In the genomic region with DNA sequence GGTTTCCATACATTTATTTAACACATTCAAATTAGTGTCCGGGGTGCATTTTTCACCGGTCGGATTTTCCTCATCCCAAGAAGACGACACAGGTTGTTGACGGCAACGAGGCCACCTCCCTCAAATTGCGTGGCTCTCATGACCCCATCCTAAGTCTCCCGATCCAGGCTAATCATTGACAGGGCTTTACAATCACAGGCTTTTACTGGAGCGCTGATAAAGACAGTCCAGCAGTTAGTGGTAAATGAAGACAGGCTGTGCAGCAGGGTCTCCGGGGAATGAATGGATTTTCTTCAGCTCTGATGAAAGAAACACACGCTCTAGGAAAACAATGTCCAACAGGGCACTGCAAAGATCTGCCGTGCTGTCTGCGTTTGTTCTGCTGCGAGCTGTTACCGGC, we compare ENCODE assay signal across 11 mouse cellular contexts. TPM values are rescaled to one million over a fixed set of nuclear protein-coding genes. Genes with fewer than 3 reads are reported as not detected.
DNase-seq lines count a peak whose midpoint lies in the region; ATAC-seq lines count a peak whose summit lies in the region.
"Had no signal": no experiment of that assay in that cellular context is flagged by ENCODE, and none has a peak within 500 bp of the region (broad histone marks: within the 10 kb centered on the region; RNA-seq: fewer than 3 reads in every experiment).

A gene (plus strand): TSS at position 147 of the 400 bp plus-strand sequence.

- H3K4me1 ChIP-seq in heart, embryonic 14.5 days (ENCODE audit: control insufficient read depth in 2 of 2, insufficient read depth in 2 of 2, low read length in 2 of 2), result peaks cover 0 to 5% of the 10 kb centered on the region in 2 experiments; a peak in 1 of 4 replicates
- no peaks in the 10 kb centered on the region; the same call in 1 of the 2 replicates for H3K4me1 ChIP-seq in hindbrain, embryonic 13.5 days (replicated peaks)

- no peak for DNase-seq in heart, postnatal 36 days
- DNase-seq in embryo, embryonic 11 days, result peak; percentile 27
- DNase-seq in mesoderm, embryonic 11.5 days (ENCODE audit: low read depth, low spot score), result peak; percentile 34
- DNase-seq in B cell, adult 2 months, result no peak
- DNase-seq in thymus, postnatal 10 days (ENCODE audit: low spot score in 2 of 2), result no peak
- DNase-seq in cerebellum, adult 11 months, result no peak
- DNase-seq: adrenal gland, adult 8-10 months; thymus, postnatal 25 days had no signal

- 33% methylated on average over 15 of the region's 15 CpGs for WGBS in heart, embryonic 14.5 days
- WGBS in hindbrain, embryonic 13.5 days, result 23% methylated on average over 15 of the region's 15 CpGs

- H3K27ac ChIP-seq in heart, embryonic 14.5 days (replicated peaks in 1 of 2; ENCODE audit: control insufficient read depth in 1 of 2, insufficient read depth in 1 of 2, low read depth in 2 of 2, low read length in 2 of 2), result no peak within 1 kb of the TSS
- no peak within 1 kb of the TSS for H3K27ac ChIP-seq in hindbrain, embryonic 13.5 days

- peak within 1 kb of the TSS; percentile 9 to 17; a peak in 2 of 4 replicates for H3K4me3 ChIP-seq in heart, embryonic 14.5 days (ENCODE audit: control insufficient read depth in 1 of 2, insufficient read depth in 1 of 2, low read depth in 1 of 2, low read length in 2 of 2)
- H3K4me3 ChIP-seq in hindbrain, embryonic 13.5 days, result peak within 1 kb of the TSS; percentile 25

- H3K36me3 ChIP-seq in heart, embryonic 14.5 days (ENCODE audit: control insufficient read depth, insufficient read depth, low read length), result no peaks in the 10 kb centered on the region
- H3K36me3 ChIP-seq in hindbrain, embryonic 13.5 days, result no peaks in the 10 kb centered on the region

- no peaks in the 10 kb centered on the region for H3K27me3 ChIP-seq in heart, embryonic 14.5 days (ENCODE audit: control insufficient read depth, insufficient read depth, low read length)
- H3K27me3 ChIP-seq in hindbrain, embryonic 13.5 days, result 0 out of 2 replicates have a peak, but pooled peaks cover 6% of the 10 kb centered on the region

- intact Hi-C loops in heart, postnatal 36 days (cut with DNase I), result no loop called here

- no peak for ATAC-seq in heart, embryonic 14.5 days (ENCODE audit: insufficient number of reproducible peaks, insufficient read depth, low FRiP score, low read depth)
- no peak for ATAC-seq in hindbrain, embryonic 13.5 days (ENCODE audit: low FRiP score)

- H3K4me2 ChIP-seq in heart, embryonic 14.5 days (ENCODE audit: low read length), result peak within 1 kb of the TSS; percentile 58
- H3K4me2 ChIP-seq in hindbrain, embryonic 13.5 days, result peak within 1 kb of the TSS; percentile 51

- H3K9ac ChIP-seq in heart, embryonic 14.5 days (ENCODE audit: low read length), result no peak within 1 kb of the TSS; the same call in 1 of the 2 replicates
- peak within 1 kb of the TSS; percentile 51 for H3K9ac ChIP-seq in hindbrain, embryonic 13.5 days

- no peaks in the 10 kb centered on the region for H3K9me3 ChIP-seq in heart, embryonic 14.5 days (ENCODE audit: control insufficient read depth, low read length)
- no peaks in the 10 kb centered on the region for H3K9me3 ChIP-seq in hindbrain, embryonic 13.5 days

RNA-seq across cellular contexts. Expression of the gene that starts here (rescaled TPM):
- 0.05 TPM in 1 of 2 replicates, not detected in the other for polyA plus RNA-seq in heart, embryonic 14.5 days (2014; fragmentation: Nextera tagmentation; extraction: Ambion mirVana)
- total RNA-seq in heart, postnatal 36 days (2021), result under 1 TPM; 0.14 to 0.36 TPM
- polyA plus RNA-seq in hindbrain, embryonic 13.5 days (2015; fragmentation: Nextera tagmentation; extraction: Ambion mirVana), result 0.09 TPM in 1 of 2 replicates, not detected in the other
- total RNA-seq: neutrophil, adult 5-6 weeks had no signal

Comparison
In these comparisons a context has a peak if more than half of its experiments do, and no peak if none do; other contexts are left out.
1. DNase-seq: peak in embryo, embryonic 11 days (single experiment) and mesoderm, embryonic 11.5 days (single experiment); none in heart, postnatal 36 days (0 of 2), B cell, adult 2 months (0 of 2), thymus, postnatal 10 days (0 of 2) and cerebellum, adult 11 months (single experiment).